Mouse (Mus musculus) cerebellum, postnatal 4 days (tissue): ENCODE data around the gene Olfr283.
"Not testable (repeated sequence)": the region's sequence is repeated elsewhere in the genome, so short reads cannot be mapped to it uniquely, and the experiment has no call there.

Experiments used
- DNase-seq, 2 experiments: peaks; one replicate each; pipeline ENCODE4 v3.0.0; 2022; ENCODE audit warnings: low spot score in 2 of 2, mixed read lengths in 1 of 2

Olfr283 gene

GRCm38 (mm10) chr15:98380846-98381245 lies at the start of gene Olfr283:
Olfr283 (minus strand) TSS chr15:98380946.
- DNase-seq = no peak

- DNase-seq = no peak
Measured at GRCm38 (mm10) chr15:98425188-98425587, 44.4 kb upstream of the Olfr283 start.

GRCm38 (mm10) chr15:98424753-98425152 lies 44.0 kb upstream of the Olfr283 start:
- no peak for DNase-seq

GRCm38 (mm10) chr15:98424326-98424725 lies 43.6 kb upstream of the Olfr283 start:
- no peak for DNase-seq

GRCm38 (mm10) chr15:98420897-98421296 lies 40.2 kb upstream of the Olfr283 start:
- DNase-seq = no peak

- DNase-seq = no peak
Measured at GRCm38 (mm10) chr15:98418096-98418495, 37.4 kb upstream of the Olfr283 start.

- not testable (repeated sequence) for DNase-seq
Measured at GRCm38 (mm10) chr15:98417285-98417684, 36.5 kb upstream of the Olfr283 start.

- not testable (repeated sequence) for DNase-seq
Measured at GRCm38 (mm10) chr15:98416802-98417201, 36.1 kb upstream of the Olfr283 start.

GRCm38 (mm10) chr15:98415996-98416395 lies 35.2 kb upstream of the Olfr283 start:
- DNase-seq = no peak

GRCm38 (mm10) chr15:98410249-98410648 lies 29.5 kb upstream of the Olfr283 start:
- DNase-seq = no peak

GRCm38 (mm10) chr15:98409635-98410034 lies 28.9 kb upstream of the Olfr283 start:
- DNase-seq = no peak

GRCm38 (mm10) chr15:98408406-98409060 lies 27.8 kb upstream of the Olfr283 start:
- peak in 1 of 2 experiments; percentile 21 for DNase-seq

- no peak for DNase-seq
Measured at GRCm38 (mm10) chr15:98402356-98402755, 21.6 kb upstream of the Olfr283 start.

GRCm38 (mm10) chr15:98397136-98397535 lies 16.4 kb upstream of the Olfr283 start:
- DNase-seq = no peak

GRCm38 (mm10) chr15:98391903-98392187 lies 11.1 kb upstream of the Olfr283 start:
- DNase-seq = no peak

- no peak for DNase-seq
Measured at GRCm38 (mm10) chr15:98391081-98391902, 10.5 kb upstream of the Olfr283 start.

- peak; percentile 52 to 76 for DNase-seq
Measured at GRCm38 (mm10) chr15:98389796-98390195, 9.1 kb upstream of the Olfr283 start.

- no peak for DNase-seq
Measured at GRCm38 (mm10) chr15:98387621-98388020, 6.9 kb upstream of the Olfr283 start.

- no peak for DNase-seq
Measured at GRCm38 (mm10) chr15:98378209-98378608, 2.5 kb downstream of the Olfr283 start.

- no peak for DNase-seq
Measured at GRCm38 (mm10) chr15:98340887-98341286, 39.9 kb downstream of the Olfr283 start, which contains the start of gene Olfr284. Olfr284 (minus strand) TSS chr15:98340987.
